Mouse (Mus musculus): ENCODE data around the gene Spo11.
A peak's percentile ranks its signal among the peaks of the same experiment; 100 is the strongest.

The Spo11 gene

GRCm38 (mm10) chr2:172977409-172978130 lies at the start of gene Spo11:
Gene Spo11, plus strand, starts transcription at chr2:172977700.
- peak; percentile 33 for DNase-seq

- DNase-seq, result no peak
Measured at GRCm38 (mm10) chr2:172929905-172930436, 47.5 kb upstream of the Spo11 start.

DNA sequence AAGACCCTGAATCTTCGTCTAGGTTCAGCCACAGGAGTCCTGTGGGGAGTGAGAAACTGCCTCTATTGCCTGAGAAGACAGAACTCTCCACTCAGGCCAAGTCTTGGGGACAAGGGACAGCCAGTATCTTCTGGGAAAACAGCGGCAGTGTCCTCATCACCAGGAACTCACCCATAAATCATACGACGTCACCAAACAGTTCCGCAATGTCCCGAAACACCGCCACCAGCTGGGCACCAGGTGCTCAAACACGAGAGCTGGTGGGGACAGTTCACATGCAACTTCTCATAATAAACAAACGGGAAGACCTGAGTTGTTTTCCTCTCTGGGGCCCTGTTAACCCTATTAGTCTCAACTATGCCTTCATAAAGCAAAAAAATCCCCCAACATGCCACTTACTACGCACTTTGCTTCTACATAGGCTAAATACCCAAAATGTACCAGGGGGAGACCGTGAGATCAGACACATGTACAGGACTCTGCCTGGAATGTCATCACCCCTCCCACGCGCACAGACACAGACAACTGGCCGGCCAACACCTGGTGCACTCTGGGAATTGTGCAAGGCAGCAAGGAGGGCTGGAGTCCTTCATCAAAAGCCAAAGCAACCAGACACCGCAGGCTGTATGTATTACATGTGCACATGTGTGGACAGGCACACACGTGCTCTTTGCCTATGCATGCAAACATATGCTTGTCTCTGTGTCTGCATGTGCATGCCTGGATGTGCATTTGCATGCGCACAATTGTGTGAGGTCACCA lies 46.2 kb upstream of the Spo11 start:
- no peak for DNase-seq

GRCm38 (mm10) chr2:172933631-172934419 lies 43.7 kb upstream of the Spo11 start:
- peak; percentile 85 for DNase-seq

GRCm38 (mm10) chr2:172934420-172934788 lies 43.1 kb upstream of the Spo11 start:
- no peak for DNase-seq

DNA sequence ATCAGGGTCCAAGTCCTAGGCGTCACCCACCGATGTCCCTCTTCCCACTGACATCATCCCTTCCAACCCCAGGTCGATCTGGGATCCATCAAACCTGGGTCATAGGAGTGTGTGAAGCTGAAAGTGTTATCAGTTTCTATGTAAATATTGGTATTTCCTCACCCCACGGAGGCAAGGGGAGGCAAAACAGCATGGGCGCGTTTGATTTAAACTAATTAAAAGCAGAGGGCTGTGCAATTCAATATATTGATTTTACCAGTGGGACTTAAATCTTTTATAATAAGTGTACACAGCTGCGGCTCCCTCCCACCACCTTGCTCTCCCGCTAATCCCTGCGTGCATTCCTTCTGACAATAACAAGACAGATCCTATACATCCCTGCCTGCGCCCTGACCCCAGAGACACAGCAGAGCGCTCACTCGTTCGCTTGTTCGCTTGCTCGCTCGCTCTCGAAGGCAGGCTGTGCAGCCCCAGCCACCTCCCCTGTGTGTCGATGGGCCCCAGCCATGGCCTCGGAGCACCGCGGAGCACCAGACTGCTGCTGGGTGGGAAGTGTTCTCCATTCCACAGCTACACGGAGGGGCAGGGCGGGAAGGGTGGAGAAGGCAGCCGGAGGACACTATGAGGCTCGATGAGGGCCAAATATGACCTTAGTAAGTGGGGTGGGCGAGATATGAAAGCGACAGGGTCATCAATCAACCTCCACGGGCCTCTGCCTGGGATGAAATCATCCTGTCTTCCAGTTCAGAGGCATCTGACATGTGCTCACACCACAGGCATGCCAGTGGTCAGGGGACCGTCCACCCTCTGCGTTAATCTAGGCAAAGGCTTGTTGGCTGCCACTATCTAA lies 42.4 kb upstream of the Spo11 start:
- peak; percentile 48 for DNase-seq

- DNase-seq, result no peak
Measured at GRCm38 (mm10) chr2:172935776-172936562, 41.5 kb upstream of the Spo11 start.

DNA sequence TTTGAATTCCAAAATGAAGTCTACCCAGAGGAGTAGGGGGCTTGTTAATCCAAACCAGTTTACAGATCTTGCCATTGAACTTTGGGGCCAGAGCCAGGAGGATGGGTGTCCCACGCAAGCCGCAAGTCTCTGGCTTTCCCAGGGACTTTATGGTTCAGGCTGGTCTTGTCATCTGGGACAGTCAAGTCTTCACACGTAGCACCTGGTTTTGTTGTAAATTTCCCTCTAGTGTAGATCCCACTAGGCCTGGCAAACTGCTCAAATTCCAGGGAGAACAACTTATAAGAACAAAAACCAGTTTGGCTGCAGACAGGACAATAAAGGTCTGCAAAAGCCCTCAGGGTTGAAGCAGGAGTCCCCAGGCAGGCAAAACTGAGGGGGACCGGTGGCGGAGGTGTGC lies 40.7 kb upstream of the Spo11 start:
- DNase-seq, result no peak

GRCm38 (mm10) chr2:172937326-172938190 lies 39.9 kb upstream of the Spo11 start:
- DNase-seq, result peak; percentile 46

- peak; percentile 59 for DNase-seq
Measured at GRCm38 (mm10) chr2:172938761-172939638, 38.5 kb upstream of the Spo11 start.

DNA sequence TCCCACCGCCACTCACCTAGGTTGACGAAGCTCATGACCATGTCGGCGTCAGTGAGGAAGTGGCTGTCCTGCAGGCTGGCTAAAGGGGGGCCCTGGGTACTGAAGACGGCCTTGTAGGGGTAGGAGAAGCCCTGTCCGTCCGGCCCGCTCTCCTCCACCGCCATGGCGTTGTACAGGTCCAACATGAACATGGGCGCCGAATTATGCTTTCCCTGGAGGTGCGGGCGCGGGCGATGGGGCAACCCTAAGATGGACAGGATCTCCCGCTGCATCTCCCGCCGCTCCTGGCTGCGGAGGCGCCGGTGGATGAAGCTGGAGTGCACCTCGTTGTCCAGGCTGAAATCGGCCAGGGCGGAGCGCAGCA lies 37.9 kb upstream of the Spo11 start:
- DNase-seq, result no peak

DNA sequence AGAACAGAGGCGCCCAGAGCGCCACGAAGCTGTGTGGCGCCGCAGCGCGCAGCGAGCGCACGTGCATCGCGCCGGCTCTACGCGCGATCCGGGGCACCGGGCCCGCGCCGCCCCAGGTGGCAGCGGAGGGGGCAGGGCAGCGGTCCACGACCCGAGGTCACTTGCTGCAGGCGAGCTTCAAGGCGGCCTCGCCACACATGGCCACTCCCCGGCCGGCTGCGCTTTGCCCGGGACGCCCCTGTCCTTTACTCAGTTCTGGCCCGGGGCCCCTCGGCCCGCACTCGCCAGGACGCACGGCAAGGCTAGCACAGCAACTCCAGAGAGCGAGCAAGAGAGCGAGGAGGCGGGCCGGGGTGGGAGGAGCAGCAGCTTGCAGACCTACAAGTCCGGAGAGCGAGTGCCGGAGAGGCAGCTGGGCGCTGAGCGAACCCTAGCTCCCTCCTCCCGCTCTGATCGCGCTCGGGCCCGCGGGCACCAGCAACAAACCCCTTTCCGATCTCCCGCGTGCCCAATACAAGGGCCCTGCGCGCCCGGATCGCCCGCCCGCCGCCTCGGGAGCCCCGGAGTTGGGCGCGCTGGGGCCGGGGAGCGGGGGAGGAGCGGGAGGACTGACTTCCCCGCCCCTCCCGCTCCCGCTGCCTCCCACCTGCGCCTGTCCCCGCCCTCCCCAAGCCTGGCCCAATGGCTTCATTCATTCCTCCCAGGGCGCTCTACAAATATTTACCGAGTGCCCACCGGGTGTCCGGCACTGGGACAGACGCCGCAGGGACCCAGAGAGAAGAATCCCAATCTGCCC lies 37.3 kb upstream of the Spo11 start, which contains the start of gene Bmp7:
Bmp7 (minus strand) TSS at position 319 of the 796 bp plus-strand sequence.
- peak; percentile 86 for DNase-seq

DNA sequence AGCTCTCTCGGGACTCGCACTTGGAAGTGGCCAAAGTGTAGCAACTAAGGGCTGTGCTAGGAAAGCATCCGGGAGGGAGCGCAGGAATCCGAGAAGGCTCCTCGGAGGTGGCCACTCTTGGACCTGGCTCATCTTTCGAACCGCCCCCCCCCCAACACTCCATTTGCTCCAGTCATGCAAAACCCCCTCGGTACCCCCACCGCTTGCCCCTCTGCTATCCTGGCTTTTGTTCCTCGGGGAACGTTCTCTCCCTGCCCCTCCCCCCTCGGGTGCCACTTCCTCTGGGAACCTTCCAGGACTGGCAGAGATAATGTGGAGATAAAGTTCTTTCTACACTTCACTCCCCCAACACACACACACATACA lies 36.7 kb upstream of the Spo11 start:
- no peak for DNase-seq

DNA sequence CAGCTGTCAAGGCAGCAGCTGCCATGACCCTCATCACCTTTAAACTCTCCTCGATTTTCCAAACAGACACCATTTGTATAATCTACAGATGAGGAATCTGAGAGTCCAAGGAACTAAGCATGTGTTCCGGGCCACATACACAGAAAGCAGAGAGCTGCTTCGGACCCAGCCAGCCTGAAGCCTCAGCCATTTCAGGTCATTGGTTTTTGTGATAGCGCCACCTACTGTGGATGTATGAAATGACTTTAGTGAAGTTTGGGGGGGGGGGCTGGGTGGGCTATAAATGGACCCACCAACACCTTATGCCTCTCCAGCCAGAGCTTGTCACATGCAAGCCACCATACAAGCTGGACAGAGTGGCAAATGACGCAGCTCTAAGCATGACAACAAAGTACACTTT lies 28.4 kb upstream of the Spo11 start:
- peak; percentile 61 for DNase-seq

DNA sequence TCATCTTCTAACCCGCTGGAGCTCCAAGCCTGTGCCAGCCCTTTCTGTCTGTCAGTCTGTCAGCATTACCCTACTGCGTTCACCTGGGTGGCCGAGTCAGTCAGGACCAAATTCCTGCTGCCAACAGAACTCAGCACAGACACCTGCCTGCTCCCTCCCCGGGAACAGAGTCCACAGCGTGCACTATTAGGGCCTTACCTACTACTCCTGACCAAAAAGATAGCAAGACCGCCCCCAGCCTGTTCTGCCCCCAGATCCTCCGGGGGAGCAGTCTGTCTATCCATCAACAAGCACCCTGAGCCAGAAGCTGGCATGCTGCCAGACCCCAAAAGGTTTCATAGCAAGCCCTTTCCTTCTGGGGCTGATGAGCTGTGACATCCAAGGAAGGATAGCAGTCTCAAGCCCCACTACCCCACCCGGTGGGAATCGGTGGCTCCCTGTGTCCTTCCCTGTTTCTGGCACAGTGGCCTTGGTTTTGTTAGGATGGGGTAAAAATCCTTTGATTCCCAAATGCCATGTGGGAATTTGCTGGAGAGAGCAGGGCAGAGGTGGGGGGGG lies 27.3 kb upstream of the Spo11 start:
- DNase-seq, result peak; percentile 62

- no peak for DNase-seq
Measured at GRCm38 (mm10) chr2:172950722-172951121, 26.8 kb upstream of the Spo11 start.

DNA sequence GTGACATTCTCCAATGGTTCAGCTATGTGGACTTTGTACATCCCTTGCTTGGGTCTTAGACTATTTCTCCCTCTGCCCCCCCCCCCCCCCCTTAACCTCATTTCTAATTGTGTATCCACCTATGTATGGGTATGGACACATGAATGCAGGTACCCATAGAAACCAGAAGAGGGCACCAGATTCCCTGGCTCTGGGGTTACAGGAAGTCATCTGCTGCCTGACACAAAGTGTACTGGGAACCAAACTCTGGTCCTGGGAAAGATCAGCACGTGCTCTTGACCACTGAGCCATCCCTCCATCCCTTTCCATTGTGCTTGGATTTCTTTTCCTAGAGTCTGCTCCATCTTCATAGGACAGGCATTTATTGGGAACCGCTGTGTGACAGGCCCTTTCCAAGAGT lies 25.5 kb upstream of the Spo11 start:
- DNase-seq, result no peak

GRCm38 (mm10) chr2:172958579-172958978 lies 18.9 kb upstream of the Spo11 start:
- DNase-seq, result peak; percentile 76
